Mouse (Mus musculus): ENCODE measurements around the gene Poldip3.

GRCm38 (mm10) chr15:83162001-83162400 lies 12.8 kb upstream of the Poldip3 start:
- TF ChIP-seq CTCF (IDR thresholded peaks at IDR 0.05; ENCODE audit: control insufficient read depth, insufficient read depth, insufficient read length) (no peak), MYOG (IDR thresholded peaks at IDR 0.05; ENCODE audit: control insufficient read depth, extremely low read depth, insufficient read length) (no peak), MYOD1 (IDR thresholded peaks at IDR 0.05; ENCODE audit: control insufficient read depth, insufficient read length, low read depth) (no peak), CEBPB (IDR thresholded peaks at IDR 0.05; ENCODE audit: low read depth) (no peak), USF1 (IDR thresholded peaks at IDR 0.05; ENCODE audit: low read depth) (no peak)
